Mouse (Mus musculus): ENCODE results near the gene Eif2a. TPM values are rescaled to one million over a fixed set of nuclear protein-coding genes. Genes with fewer than 3 reads are reported as not detected.

The Eif2a gene
- total and polyA plus RNA-seq, 3 experiments: 116 to 241 (median 119) TPM

- DNase-seq (ENCODE audit: extremely low read depth): no peak
Observed at GRCm38 (mm10) chr3:58490787-58491186, 34.8 kb upstream of the Eif2a start.

GRCm38 (mm10) chr3:58493621-58494020 is 32.0 kb upstream of the Eif2a start:
- in situ Hi-C loops (cut with MboI; ENCODE audit: low pct_ligation_motif_present, low pct_unique_long_range_greater_than_20kb, low sequenced_read_pairs) (loop anchor here (10.0 to 25.0 kb wide), 2 partner anchors 329 to 656 kb away; partner anchors contain the start of gene Pfn2), dilution Hi-C loops (cut with MboI; ENCODE audit: extremely low pct_ligation_motif_present, extremely low pct_unique_long_range_greater_than_20kb, low sequenced_read_pairs) (no loop called here)
- peaks cover 0 to 7% of the 10 kb centered on the region in 2 experiments; a peak in 1 of 4 replicates for H3K4me1 ChIP-seq (ENCODE audit: control insufficient read depth in 1 of 2, insufficient read depth in 2 of 2)
- H3K9me3 ChIP-seq (replicated peaks; ENCODE audit: low read length): peaks cover 6% of the 10 kb centered on the region
- H3K27me3 ChIP-seq (replicated peaks): no peaks in the 10 kb centered on the region
- no peak overlapping the region for H3K4me3 ChIP-seq (replicated peaks in 1 of 3; ENCODE audit: low read depth in 2 of 3, low read length in 2 of 3, poor library complexity in 1 of 3)
- no peaks in the 10 kb centered on the region for H3K36me3 ChIP-seq (replicated peaks in 1 of 2; ENCODE audit: control insufficient read depth in 1 of 2, insufficient read depth in 1 of 2, low read length in 1 of 2)
- H3K9ac ChIP-seq (ENCODE audit: insufficient read depth, low read depth): no peak overlapping the region
- no peak for DNase-seq (ENCODE audit: extremely low read depth)
- TF ChIP-seq MAX (IDR thresholded peaks at IDR 0.05; ENCODE audit: low read length) (no peak), TCF12 (IDR thresholded peaks at IDR 0.05; ENCODE audit: low read depth, low read length) (no peak), CHD1 (IDR thresholded peaks at IDR 0.05; ENCODE audit: low read depth, low read length) (no peak), ZC3H11A (IDR thresholded peaks at IDR 0.05; ENCODE audit: low read depth, low read length) (no peak), UBTF (IDR thresholded peaks at IDR 0.05; ENCODE audit: low read depth, low read length) (no peak), E2F4 (IDR thresholded peaks at IDR 0.05; ENCODE audit: insufficient replicate concordance, low read depth, low read length) (no peak)
- H3K4me2 ChIP-seq (ENCODE audit: insufficient read depth, low read depth, poor library complexity, severe bottlenecking): no peak overlapping the region
- H3K27ac ChIP-seq (ENCODE audit: insufficient read depth, low read depth): no peak overlapping the region
- H3K79me2 ChIP-seq (replicated peaks; ENCODE audit: control insufficient read depth, extremely low read depth, insufficient read depth, poor library complexity, severe bottlenecking): no peaks in the 10 kb centered on the region

More at GRCm38 (mm10) chr3:58490787-58491186, 34.8 kb upstream of the Eif2a start:
- Histone ChIP-seq H3K36me3 (replicated peaks in 1 of 2; ENCODE audit: control insufficient read depth in 1 of 2, insufficient read depth in 1 of 2, low read length in 1 of 2) (no peaks in the 10 kb centered on the region), H3K27ac (ENCODE audit: insufficient read depth, low read depth) (no peak overlapping the region), H3K9ac (ENCODE audit: insufficient read depth, low read depth) (no peak overlapping the region), H3K9me3 (replicated peaks; ENCODE audit: low read length) (peaks cover 8% of the 10 kb centered on the region), H3K4me3 (replicated peaks in 1 of 3; ENCODE audit: low read depth in 2 of 3, low read length in 2 of 3, poor library complexity in 1 of 3) (no peak overlapping the region), H3K79me2 (replicated peaks; ENCODE audit: control insufficient read depth, extremely low read depth, insufficient read depth, poor library complexity, severe bottlenecking) (no peaks in the 10 kb centered on the region), H3K4me2 (ENCODE audit: insufficient read depth, low read depth, poor library complexity, severe bottlenecking) (no peak overlapping the region), H3K4me1 (ENCODE audit: control insufficient read depth in 1 of 2, insufficient read depth in 2 of 2) (peaks cover 0 to 4% of the 10 kb centered on the region in 2 experiments; a peak in 1 of 4 replicates), H3K27me3 (replicated peaks) (no peaks in the 10 kb centered on the region)
- dilution Hi-C loops (cut with MboI; ENCODE audit: extremely low pct_ligation_motif_present, extremely low pct_unique_long_range_greater_than_20kb, low sequenced_read_pairs): no loop called here
- in situ Hi-C loops (cut with MboI; ENCODE audit: low pct_ligation_motif_present, low pct_unique_long_range_greater_than_20kb, low sequenced_read_pairs): loop anchor here (10.0 to 25.0 kb wide), 2 partner anchors 326 to 653 kb away; partner anchors contain the start of gene Pfn2
- TF ChIP-seq POLR2A (IDR thresholded peaks at IDR 0.05; ENCODE audit: low read depth, low read length) (no peak), RAD21 (IDR thresholded peaks at IDR 0.05; ENCODE audit: low read depth, low read length) (peak; percentile 42), MAZ (IDR thresholded peaks at IDR 0.05; ENCODE audit: low read depth, low read length) (no peak), CTCF (conservative IDR thresholded peaks at IDR 0.05 in 1 of 2, IDR thresholded peaks at IDR 0.05 in 1 of 2; ENCODE audit: low read depth in 2 of 2, low read length in 2 of 2) (peak in 1 of 2 experiments; percentile 62; a peak in 2 of 4 replicates), TBP (conservative IDR thresholded peaks at IDR 0.05; ENCODE audit: low read depth, low read length) (no peak), ZKSCAN1 (IDR thresholded peaks at IDR 0.05; ENCODE audit: borderline replicate concordance, low read depth, low read length) (no peak), SMC3 (IDR thresholded peaks at IDR 0.05; ENCODE audit: low read depth, low read length) (peak; percentile 57)

DNA sequence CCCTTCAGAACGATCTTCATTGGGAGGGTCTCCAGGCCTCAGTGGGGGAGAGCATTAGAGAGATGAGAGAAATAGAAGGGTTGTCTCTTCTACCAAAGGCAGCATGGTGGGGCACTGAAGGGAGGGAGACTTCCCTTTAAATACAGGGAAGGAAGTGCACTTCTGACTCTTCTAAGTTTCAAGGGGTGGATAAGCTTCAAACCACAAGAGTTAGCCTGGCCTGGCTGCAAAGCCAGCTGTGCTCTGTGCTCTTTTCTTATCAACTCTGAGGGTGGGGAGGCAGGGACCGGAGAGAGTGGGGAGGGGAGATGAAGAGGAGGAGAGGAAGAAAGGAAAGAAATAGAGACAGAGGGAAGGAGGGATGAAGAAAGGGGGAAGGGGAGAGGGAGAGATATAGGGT is 23.7 kb upstream of the Eif2a start:
- peak; percentile 65 for DNase-seq (ENCODE audit: extremely low read depth)
- H3K9ac ChIP-seq (ENCODE audit: insufficient read depth, low read depth): peak overlapping the region; percentile 35; the same call in 1 of the 2 replicates
- peaks cover 4 to 41% of the 10 kb centered on the region in 2 experiments; a peak in 3 of 4 replicates for H3K4me1 ChIP-seq (ENCODE audit: control insufficient read depth in 1 of 2, insufficient read depth in 2 of 2)
- H3K36me3 ChIP-seq (replicated peaks in 1 of 2; ENCODE audit: control insufficient read depth in 1 of 2, insufficient read depth in 1 of 2, low read length in 1 of 2): no peaks in the 10 kb centered on the region
- H3K4me2 ChIP-seq (ENCODE audit: insufficient read depth, low read depth, poor library complexity, severe bottlenecking): 0 out of 2 replicates have a peak overlapping the region, but pooled peaks have one; percentile 40
- H3K27me3 ChIP-seq (replicated peaks): no peaks in the 10 kb centered on the region
- in situ Hi-C loops (cut with MboI; ENCODE audit: low pct_ligation_motif_present, low pct_unique_long_range_greater_than_20kb, low sequenced_read_pairs) (no loop called here), dilution Hi-C loops (cut with MboI; ENCODE audit: extremely low pct_ligation_motif_present, extremely low pct_unique_long_range_greater_than_20kb, low sequenced_read_pairs) (no loop called here)
- H3K4me3 ChIP-seq (replicated peaks in 1 of 3; ENCODE audit: low read depth in 2 of 3, low read length in 2 of 3, poor library complexity in 1 of 3): peak overlapping the region in 1 of 3 experiments; percentile 7
- H3K79me2 ChIP-seq (replicated peaks; ENCODE audit: control insufficient read depth, extremely low read depth, insufficient read depth, poor library complexity, severe bottlenecking): no peaks in the 10 kb centered on the region; the same call in 1 of the 2 replicates
- no peaks in the 10 kb centered on the region for H3K9me3 ChIP-seq (replicated peaks; ENCODE audit: low read length)
- TF ChIP-seq PAX5 (IDR thresholded peaks at IDR 0.05; ENCODE audit: low read length): no peak
- no peak for TF ChIP-seq POLR2AphosphoS2 (IDR thresholded peaks at IDR 0.05; ENCODE audit: low read depth, low read length)
- no peak for TF ChIP-seq EP300 (IDR thresholded peaks at IDR 0.05; ENCODE audit: low read length)
- no peak for TF ChIP-seq ZMIZ1 (IDR thresholded peaks at IDR 0.05; ENCODE audit: low read depth, low read length)
- no peak for TF ChIP-seq NELFE (IDR thresholded peaks at IDR 0.05; ENCODE audit: low read depth, low read length)
- no peak for TF ChIP-seq HCFC1 (IDR thresholded peaks at IDR 0.05; ENCODE audit: low read depth, low read length)
- TF ChIP-seq ZNF384 (IDR thresholded peaks at IDR 0.05; ENCODE audit: low read depth, low read length): no peak
- no peak for TF ChIP-seq MEF2A (IDR thresholded peaks at IDR 0.05; ENCODE audit: borderline replicate concordance, low read depth, low read length)
- no peak for TF ChIP-seq SIN3A (IDR thresholded peaks at IDR 0.05; ENCODE audit: low read length)
- TF ChIP-seq TCF12 (IDR thresholded peaks at IDR 0.05; ENCODE audit: low read depth, low read length): no peak
- TF ChIP-seq KAT2A (IDR thresholded peaks at IDR 0.05; ENCODE audit: insufficient replicate concordance, low read length): no peak
- TF ChIP-seq CHD1 (IDR thresholded peaks at IDR 0.05; ENCODE audit: low read depth, low read length): no peak
- no peak for TF ChIP-seq RAD21 (IDR thresholded peaks at IDR 0.05; ENCODE audit: low read depth, low read length)
- TF ChIP-seq MYC (IDR thresholded peaks at IDR 0.05; ENCODE audit: low read depth, low read length): no peak
- TF ChIP-seq MAX (IDR thresholded peaks at IDR 0.05; ENCODE audit: low read length): no peak
- no peak for TF ChIP-seq BHLHE40 (IDR thresholded peaks at IDR 0.05; ENCODE audit: low read depth, low read length)
- TF ChIP-seq TBP (conservative IDR thresholded peaks at IDR 0.05; ENCODE audit: low read depth, low read length): no peak
- no peak overlapping the region; the same call in 1 of the 2 replicates for H3K27ac ChIP-seq (ENCODE audit: insufficient read depth, low read depth)

Data from CH12.LX (cell line).